Mouse (Mus musculus): Measurements from ENCODE around the gene Fam169b. TPM values are rescaled to one million over a fixed set of nuclear protein-coding genes. Genes with fewer than 3 reads are reported as not detected.

The Fam169b gene
- polyA plus RNA-seq, 1 experiment from 2014 or later: 0.26 TPM

Other genes starting within 250 kb of the Fam169b start
- gene Pgpep1l, start 9.6 kb upstream of the Fam169b start, polyA plus RNA-seq (2014; fragmentation: Nextera tagmentation; extraction: Ambion mirVana): not detected in 2 replicates